Mouse (Mus musculus): ENCODE measurements at regions not wholly inside any gene's neighbourhood (a gene's known extent, or its start where the extent isn't known, plus 50 kb on each side); places are given as distances from the start of the nearest gene placed in this dataset.

DNA sequence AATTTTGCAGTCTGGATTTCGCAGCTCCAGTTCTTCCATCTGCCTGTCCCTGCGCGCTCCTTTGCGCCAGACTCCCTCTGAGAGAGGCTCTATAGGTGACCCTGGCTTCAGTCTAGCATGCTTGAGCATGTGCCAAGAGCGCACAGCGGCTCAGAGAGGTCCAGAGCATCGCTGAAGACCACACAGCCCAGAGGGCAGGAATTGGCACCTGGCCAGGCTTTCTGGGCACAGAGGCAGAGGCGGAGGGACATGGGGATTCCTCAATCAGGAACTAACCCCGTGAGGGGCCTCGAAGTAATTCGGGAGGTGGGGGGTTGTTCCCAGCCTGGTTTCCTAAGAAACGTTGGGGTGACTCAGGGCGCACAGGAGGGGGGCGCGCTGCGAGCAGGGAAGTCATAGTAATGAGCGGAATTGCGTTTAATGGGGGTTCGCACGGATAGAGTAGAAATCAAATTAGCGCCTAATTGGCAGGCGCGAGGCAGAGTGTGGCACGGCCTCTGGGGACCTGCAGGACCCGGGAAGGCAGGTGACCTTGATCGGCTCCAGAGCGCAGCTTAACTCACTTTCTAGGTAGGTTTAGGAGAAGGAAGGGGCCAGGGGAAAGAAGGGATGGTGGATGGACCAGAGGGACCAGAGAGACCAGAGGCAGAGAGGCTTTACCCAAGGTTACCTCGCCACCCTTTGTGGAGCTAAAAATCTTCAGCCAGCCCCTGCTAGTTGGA is 151.1 kb downstream of the 2410131K14Rik start:
- no peak for ATAC-seq (replicated peaks; ENCODE audit: insufficient number of reproducible peaks, low FRiP score, low TSS enrichment)
- H3K9me3 ChIP-seq (replicated peaks; ENCODE audit: control insufficient read depth, low read length), result no peaks in the 10 kb centered on the region; the same call in 1 of the 2 replicates
- H3K4me3 ChIP-seq (ENCODE audit: low read depth, low read length), result no peak overlapping the region
- H3K4me1 ChIP-seq (ENCODE audit: control insufficient read depth, insufficient read depth, low read length), result peaks cover 5% of the 10 kb centered on the region; the same call in 1 of the 2 replicates
- H3K9ac ChIP-seq (ENCODE audit: low read depth, low read length), result no peak overlapping the region
- H3K36me3 ChIP-seq (ENCODE audit: control insufficient read depth, insufficient read depth, low read length), result no peaks in the 10 kb centered on the region
- H3K4me2 ChIP-seq, result peak overlapping the region; percentile 49
- no peak overlapping the region for H3K27ac ChIP-seq (ENCODE audit: low read depth, low read length)
- WGBS (ENCODE audit: insufficient replicate concordance), result 10% methylated on average over 28 of the region's 28 CpGs
- peaks cover 19% of the 10 kb centered on the region for H3K27me3 ChIP-seq (ENCODE audit: control insufficient read depth, insufficient read depth, low read length)

GRCm38 (mm10) chr5:118400926-118401325 is 155.9 kb downstream of the 2410131K14Rik start:
- ATAC-seq (replicated peaks; ENCODE audit: insufficient number of reproducible peaks, low FRiP score, low TSS enrichment), result no peak
- 52% methylated on average over 10 of the region's 10 CpGs for WGBS (ENCODE audit: insufficient replicate concordance)
- Histone ChIP-seq H3K36me3 (ENCODE audit: control insufficient read depth, insufficient read depth, low read length) (no peaks in the 10 kb centered on the region), H3K4me1 (ENCODE audit: control insufficient read depth, insufficient read depth, low read length) (peaks cover 5% of the 10 kb centered on the region; the same call in 1 of the 2 replicates), H3K4me3 (ENCODE audit: low read depth, low read length) (no peak overlapping the region), H3K9ac (ENCODE audit: low read depth, low read length) (no peak overlapping the region), H3K4me2 (no peak overlapping the region), H3K27me3 (ENCODE audit: control insufficient read depth, insufficient read depth, low read length) (peaks cover 16% of the 10 kb centered on the region), H3K27ac (ENCODE audit: low read depth, low read length) (no peak overlapping the region), H3K9me3 (replicated peaks; ENCODE audit: control insufficient read depth, low read length) (peaks cover 6% of the 10 kb centered on the region)

DNA sequence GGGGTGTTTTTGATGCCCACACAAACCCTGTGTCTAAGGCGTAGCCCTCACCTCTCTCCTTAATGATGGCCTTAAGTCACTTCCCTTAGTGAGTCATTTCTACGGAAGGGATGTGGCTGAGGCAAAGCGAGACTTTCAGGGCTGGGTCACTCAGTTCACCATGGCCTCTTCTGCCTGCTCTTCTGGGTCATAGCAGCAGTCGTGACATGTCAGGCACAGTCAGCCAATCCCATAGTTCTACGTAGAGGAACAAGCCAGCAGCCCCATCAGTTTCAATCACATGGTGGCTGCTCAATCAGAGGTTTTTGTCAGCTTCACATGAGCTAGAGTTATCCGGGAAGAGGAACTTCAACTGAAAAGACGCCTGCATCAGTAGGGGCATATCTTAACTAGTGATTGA is 156.1 kb upstream of the Med13l start:
- H3K27ac ChIP-seq (ENCODE audit: low read depth, low read length), result no peak overlapping the region
- H3K9ac ChIP-seq (ENCODE audit: low read depth, low read length), result no peak overlapping the region
- H3K4me1 ChIP-seq (ENCODE audit: control insufficient read depth, insufficient read depth, low read length), result no peaks in the 10 kb centered on the region
- peaks cover 6% of the 10 kb centered on the region for H3K9me3 ChIP-seq (replicated peaks; ENCODE audit: control insufficient read depth, low read length)
- H3K4me3 ChIP-seq (ENCODE audit: low read depth, low read length), result no peak overlapping the region
- 57% methylated on average over 7 of the region's 7 CpGs for WGBS (ENCODE audit: insufficient replicate concordance)
- no peak for ATAC-seq (replicated peaks; ENCODE audit: insufficient number of reproducible peaks, low FRiP score, low TSS enrichment)
- no peak overlapping the region for H3K4me2 ChIP-seq
- 0 out of 2 replicates have a peak, but pooled peaks cover 5% of the 10 kb centered on the region for H3K27me3 ChIP-seq (ENCODE audit: control insufficient read depth, insufficient read depth, low read length)
- no peaks in the 10 kb centered on the region for H3K36me3 ChIP-seq (ENCODE audit: control insufficient read depth, insufficient read depth, low read length)

GRCm38 (mm10) chr5:118405421-118405820 is 155.1 kb upstream of the Med13l start:
- Histone ChIP-seq H3K27ac (ENCODE audit: low read depth, low read length) (no peak overlapping the region), H3K4me3 (ENCODE audit: low read depth, low read length) (no peak overlapping the region), H3K4me2 (no peak overlapping the region), H3K9ac (ENCODE audit: low read depth, low read length) (no peak overlapping the region), H3K9me3 (replicated peaks; ENCODE audit: control insufficient read depth, low read length) (peaks cover 6% of the 10 kb centered on the region), H3K4me1 (ENCODE audit: control insufficient read depth, insufficient read depth, low read length) (no peaks in the 10 kb centered on the region), H3K36me3 (ENCODE audit: control insufficient read depth, insufficient read depth, low read length) (no peaks in the 10 kb centered on the region), H3K27me3 (ENCODE audit: control insufficient read depth, insufficient read depth, low read length) (0 out of 2 replicates have a peak, but pooled peaks cover 2% of the 10 kb centered on the region)
- ATAC-seq (replicated peaks; ENCODE audit: insufficient number of reproducible peaks, low FRiP score, low TSS enrichment), result no peak
- 81% methylated on average over 3 of the region's 3 CpGs for whole genome bisulfite sequencing (ENCODE audit: insufficient replicate concordance)

DNA sequence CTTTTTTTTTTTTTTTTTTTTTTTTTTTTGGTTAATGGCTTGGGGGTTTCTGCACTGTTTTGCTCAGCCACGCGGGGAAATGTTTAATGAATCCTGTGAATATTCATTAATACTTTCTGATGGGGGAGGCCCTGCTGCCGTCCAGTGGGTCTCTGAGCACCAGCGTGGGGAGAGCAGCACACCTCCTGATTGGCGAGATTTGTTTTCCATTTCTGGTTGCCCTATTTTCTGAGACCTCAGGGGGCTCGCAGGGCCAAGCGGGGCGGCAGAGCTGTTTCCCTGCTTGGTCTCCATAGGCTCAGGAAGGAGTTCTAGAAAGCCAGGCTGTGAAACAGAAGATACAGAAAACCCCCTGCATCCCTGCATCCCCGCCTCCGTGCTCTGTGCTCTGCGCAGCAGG is 153.0 kb upstream of the Med13l start:
- no peak for ATAC-seq (replicated peaks; ENCODE audit: insufficient number of reproducible peaks, low FRiP score, low TSS enrichment)
- WGBS (ENCODE audit: insufficient replicate concordance), result 64% methylated on average over 11 of the region's 11 CpGs

DNA sequence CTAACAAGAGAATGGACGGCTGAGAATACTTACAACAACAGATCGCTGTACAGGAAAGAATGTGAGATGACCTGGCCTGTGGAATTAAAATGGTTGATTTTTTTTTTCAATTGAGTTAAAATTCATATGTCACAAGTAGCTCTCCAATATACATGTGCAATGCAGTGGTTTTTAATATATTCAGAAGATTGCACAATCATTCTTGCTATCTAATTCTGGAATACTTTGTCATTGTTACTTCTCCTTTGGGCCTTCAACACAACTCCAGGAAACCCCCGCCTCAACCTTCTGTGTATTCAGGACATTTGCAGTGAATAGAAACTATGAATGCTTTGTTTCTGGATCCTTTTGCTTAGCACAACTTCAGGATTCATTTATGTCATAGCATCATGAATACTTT is 152.5 kb upstream of the Med13l start:
- Histone ChIP-seq H3K4me1 (ENCODE audit: control insufficient read depth, insufficient read depth, low read length) (no peaks in the 10 kb centered on the region), H3K36me3 (ENCODE audit: control insufficient read depth, insufficient read depth, low read length) (no peaks in the 10 kb centered on the region), H3K27ac (ENCODE audit: low read depth, low read length) (no peak overlapping the region), H3K9me3 (replicated peaks; ENCODE audit: control insufficient read depth, low read length) (peaks cover 6% of the 10 kb centered on the region), H3K4me2 (no peak overlapping the region), H3K4me3 (ENCODE audit: low read depth, low read length) (no peak overlapping the region), H3K27me3 (ENCODE audit: control insufficient read depth, insufficient read depth, low read length) (0 out of 2 replicates have a peak, but pooled peaks cover 2% of the 10 kb centered on the region), H3K9ac (ENCODE audit: low read depth, low read length) (no peak overlapping the region)
- 69% methylated on average over 3 of the region's 3 CpGs for WGBS (ENCODE audit: insufficient replicate concordance)
- no peak for ATAC-seq (replicated peaks; ENCODE audit: insufficient number of reproducible peaks, low FRiP score, low TSS enrichment)

More for the DNA sequence above, 153.0 kb upstream of the Med13l start:
- Histone ChIP-seq H3K4me1 (ENCODE audit: control insufficient read depth, insufficient read depth, low read length) (no peaks in the 10 kb centered on the region), H3K4me2 (no peak overlapping the region), H3K9ac (ENCODE audit: low read depth, low read length) (no peak overlapping the region), H3K27me3 (ENCODE audit: control insufficient read depth, insufficient read depth, low read length) (0 out of 2 replicates have a peak, but pooled peaks cover 2% of the 10 kb centered on the region), H3K36me3 (ENCODE audit: control insufficient read depth, insufficient read depth, low read length) (no peaks in the 10 kb centered on the region), H3K4me3 (ENCODE audit: low read depth, low read length) (no peak overlapping the region), H3K9me3 (replicated peaks; ENCODE audit: control insufficient read depth, low read length) (peaks cover 6% of the 10 kb centered on the region), H3K27ac (ENCODE audit: low read depth, low read length) (no peak overlapping the region)

DNA sequence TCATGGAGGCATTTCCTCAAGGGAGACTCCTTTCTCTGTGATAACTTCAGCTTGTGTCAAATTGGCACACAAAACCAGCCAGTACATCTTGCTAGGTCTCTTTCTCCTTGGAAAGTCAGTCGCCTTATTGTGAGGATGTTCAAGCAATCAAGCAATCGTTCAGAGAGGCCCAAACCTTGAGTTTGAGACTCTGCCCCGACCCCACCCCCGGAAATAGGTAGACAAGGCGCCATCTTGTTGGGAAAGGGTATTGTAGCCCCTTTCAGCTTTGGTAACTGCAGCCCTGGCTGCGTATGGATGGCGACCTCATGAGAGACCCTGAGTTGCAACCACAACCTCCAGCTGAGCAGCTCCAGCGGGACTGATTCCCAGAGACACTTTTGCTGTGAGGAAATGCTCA is 151.7 kb upstream of the Med13l start:
- WGBS (ENCODE audit: insufficient replicate concordance), result 82% methylated on average over 8 of the region's 8 CpGs

GRCm38 (mm10) chr5:118413428-118414282 is 146.8 kb upstream of the Med13l start:
- 61% methylated on average over 13 of the region's 13 CpGs for WGBS (ENCODE audit: insufficient replicate concordance)

More for the DNA sequence above, 151.7 kb upstream of the Med13l start:
- no peak overlapping the region for H3K9ac ChIP-seq (ENCODE audit: low read depth, low read length)
- H3K4me3 ChIP-seq (ENCODE audit: low read depth, low read length), result no peak overlapping the region
- no peak for ATAC-seq (replicated peaks; ENCODE audit: insufficient number of reproducible peaks, low FRiP score, low TSS enrichment)
- peaks cover 6% of the 10 kb centered on the region for H3K9me3 ChIP-seq (replicated peaks; ENCODE audit: control insufficient read depth, low read length)
- no peaks in the 10 kb centered on the region for H3K36me3 ChIP-seq (ENCODE audit: control insufficient read depth, insufficient read depth, low read length)
- 0 out of 2 replicates have a peak, but pooled peaks cover 3% of the 10 kb centered on the region for H3K4me1 ChIP-seq (ENCODE audit: control insufficient read depth, insufficient read depth, low read length)
- 0 out of 2 replicates have a peak, but pooled peaks cover 2% of the 10 kb centered on the region for H3K27me3 ChIP-seq (ENCODE audit: control insufficient read depth, insufficient read depth, low read length)
- H3K4me2 ChIP-seq, result no peak overlapping the region
- H3K27ac ChIP-seq (ENCODE audit: low read depth, low read length), result no peak overlapping the region

More at GRCm38 (mm10) chr5:118413428-118414282, 146.8 kb upstream of the Med13l start:
- Histone ChIP-seq H3K4me3 (ENCODE audit: low read depth, low read length) (no peak overlapping the region), H3K4me2 (no peak overlapping the region), H3K9ac (ENCODE audit: low read depth, low read length) (no peak overlapping the region), H3K27ac (ENCODE audit: low read depth, low read length) (no peak overlapping the region), H3K27me3 (ENCODE audit: control insufficient read depth, insufficient read depth, low read length) (0 out of 2 replicates have a peak, but pooled peaks cover 2% of the 10 kb centered on the region), H3K9me3 (replicated peaks; ENCODE audit: control insufficient read depth, low read length) (no peaks in the 10 kb centered on the region), H3K36me3 (ENCODE audit: control insufficient read depth, insufficient read depth, low read length) (no peaks in the 10 kb centered on the region), H3K4me1 (ENCODE audit: control insufficient read depth, insufficient read depth, low read length) (0 out of 2 replicates have a peak, but pooled peaks cover 3% of the 10 kb centered on the region)
- peak; percentile 85 for ATAC-seq (replicated peaks; ENCODE audit: insufficient number of reproducible peaks, low FRiP score, low TSS enrichment)

All from heart, embryonic 11.5 days (tissue).